Mouse (Mus musculus): ENCODE data around the gene Cdh11.

DNA sequence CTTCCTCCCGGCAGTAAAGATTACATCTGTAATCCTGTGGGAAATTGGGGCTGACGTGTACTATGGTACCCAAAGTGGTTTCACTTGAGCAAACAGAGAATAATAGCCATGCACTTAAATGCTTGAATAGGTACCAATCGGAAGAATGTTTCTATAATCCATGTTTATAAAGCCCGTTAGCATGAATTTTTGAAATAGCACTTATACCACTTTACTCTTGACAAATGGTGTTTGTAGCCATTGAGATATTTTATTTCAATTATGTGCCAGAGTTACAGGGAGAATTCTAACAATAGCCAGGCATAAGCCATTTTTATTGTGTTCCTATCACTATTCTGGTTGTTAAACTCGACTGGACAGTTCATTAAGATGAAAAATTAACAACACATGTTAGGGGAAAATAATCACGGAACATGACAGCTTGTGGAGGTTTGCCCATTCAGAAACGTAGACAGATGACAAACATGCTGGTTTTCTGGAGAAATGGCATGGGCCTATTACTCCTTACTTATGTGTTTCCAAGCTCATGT is 80.0 kb downstream of the Cdh11 start:
- TF ChIP-seq FLI1 (IDR thresholded peaks at IDR 0.05; ENCODE audit: low read length) (no peak), GATA1 (IDR thresholded peaks at IDR 0.05; ENCODE audit: borderline replicate concordance, low read length) (no peak)
